ENCODE assay signal across 4 mouse cellular contexts in genomic region chr1:118621055-118621454, GRCm38 (mm10). TPM values are rescaled to one million over a fixed set of nuclear protein-coding genes. Genes with fewer than 3 reads are reported as not detected.
A peak's percentile ranks its signal among the peaks of the same experiment; 100 is the strongest.
DNase-seq lines count a peak whose midpoint lies in the region; TF ChIP-seq lines count a peak whose summit lies in the region.
"Not testable (repeated sequence)": the region's sequence is repeated elsewhere in the genome, so short reads cannot be mapped to it uniquely, and the experiment has no call there.
"Had no signal": no experiment of that assay in that cellular context is flagged by ENCODE, and none has a peak within 500 bp of the region (broad histone marks: within the 10 kb centered on the region; RNA-seq: fewer than 3 reads in every experiment).

No protein-coding gene starts in this region.

- dilution Hi-C loops in CH12.LX (cut with MboI; ENCODE audit: extremely low pct_ligation_motif_present, extremely low pct_unique_long_range_greater_than_20kb, low sequenced_read_pairs) = not testable (repeated sequence)

- TF ChIP-seq CTCF in CH12.LX (conservative IDR thresholded peaks at IDR 0.05 in 1 of 2, IDR thresholded peaks at IDR 0.05 in 1 of 2; ENCODE audit: low read depth in 2 of 2, low read length in 2 of 2); MEL (IDR thresholded peaks at IDR 0.05 in 2 of 3, conservative IDR thresholded peaks at IDR 0.05 in 1 of 3; ENCODE audit: control insufficient read depth in 1 of 3, insufficient read depth in 1 of 3, low read depth in 2 of 3, low read length in 3 of 3, poor library complexity in 1 of 3, severe bottlenecking in 1 of 3): not testable (repeated sequence)

- H3K79me2 ChIP-seq in CH12.LX (replicated peaks; ENCODE audit: control insufficient read depth, extremely low read depth, insufficient read depth, poor library complexity, severe bottlenecking); MEL (ENCODE audit: control insufficient read depth, insufficient read depth, low read length, poor library complexity): not testable (repeated sequence)

- not testable (repeated sequence) for H3K4me3 ChIP-seq in CH12.LX (replicated peaks in 1 of 3; ENCODE audit: low read depth in 2 of 3, low read length in 2 of 3, poor library complexity in 1 of 3); ES-E14 (ENCODE audit: insufficient read depth in 1 of 2, low read depth in 1 of 2, low read length in 2 of 2, poor library complexity in 1 of 2, severe bottlenecking in 1 of 2); MEL (ENCODE audit: control insufficient read depth in 1 of 2, insufficient read depth in 1 of 2, low read depth in 2 of 2, low read length in 2 of 2)

- H3K4me1 ChIP-seq in CH12.LX (ENCODE audit: control insufficient read depth in 1 of 2, insufficient read depth in 2 of 2); MEL (ENCODE audit: control insufficient read depth in 1 of 2, insufficient read depth in 2 of 2, low read length in 2 of 2): not testable (repeated sequence)
- H3K4me1 ChIP-seq in ES-E14 (ENCODE audit: control insufficient read depth in 2 of 2, insufficient read depth in 2 of 2, low read length in 2 of 2, poor library complexity in 1 of 2) = peaks cover 3 to 14% of the 10 kb centered on the region in 2 experiments; a peak in 2 of 4 replicates

- TF ChIP-seq EP300 in CH12.LX (IDR thresholded peaks at IDR 0.05; ENCODE audit: low read length); MEL (IDR thresholded peaks at IDR 0.05; ENCODE audit: low read depth in 1 of 2, low read length in 2 of 2): not testable (repeated sequence)

- H3K4me2 ChIP-seq in CH12.LX (ENCODE audit: insufficient read depth, low read depth, poor library complexity, severe bottlenecking) = not testable (repeated sequence)

- H3K9me3 ChIP-seq in CH12.LX (replicated peaks; ENCODE audit: low read length); ES-E14 (ENCODE audit: control insufficient read depth, insufficient read depth, low read depth, low read length); MEL (replicated peaks; ENCODE audit: insufficient read depth, low read length): not testable (repeated sequence)

- not testable (repeated sequence) for H3K36me3 ChIP-seq in CH12.LX (replicated peaks in 1 of 2; ENCODE audit: control insufficient read depth in 1 of 2, insufficient read depth in 1 of 2, low read length in 1 of 2); ES-E14 (ENCODE audit: control insufficient read depth, insufficient read depth, low read length, poor library complexity, severe bottlenecking); MEL (ENCODE audit: control insufficient read depth in 1 of 2, insufficient read depth in 2 of 2, low read length in 2 of 2)

- in situ Hi-C loops in CH12.LX (cut with MboI; ENCODE audit: low pct_ligation_motif_present, low pct_unique_long_range_greater_than_20kb, low sequenced_read_pairs); ES-E14 (cut with MboI; ENCODE audit: low sequenced_read_pairs in 2 of 2, unreplicated experiment in 2 of 2): not testable (repeated sequence)

- not testable (repeated sequence) for TF ChIP-seq RAD21 in CH12.LX (IDR thresholded peaks at IDR 0.05; ENCODE audit: low read depth, low read length); MEL (IDR thresholded peaks at IDR 0.05; ENCODE audit: low read depth, low read length)

- H3K27me3 ChIP-seq in CH12.LX (replicated peaks) = peaks cover 13% of the 10 kb centered on the region
- H3K27me3 ChIP-seq in MEL (ENCODE audit: control insufficient read depth in 1 of 2, insufficient read depth in 2 of 2, low read length in 2 of 2) = not testable (repeated sequence)

- H3K9ac ChIP-seq in CH12.LX (ENCODE audit: insufficient read depth, low read depth); ES-E14 (ENCODE audit: insufficient read depth, low read depth, low read length, poor library complexity, severe bottlenecking); MEL (ENCODE audit: control insufficient read depth, low read depth, low read length, poor library complexity, severe bottlenecking): not testable (repeated sequence)

- not testable (repeated sequence) for H3K27ac ChIP-seq in CH12.LX (ENCODE audit: insufficient read depth, low read depth); ES-E14 (ENCODE audit: insufficient read depth, low read depth, low read length, poor library complexity, severe bottlenecking); MEL (ENCODE audit: control insufficient read depth, low read depth, low read length)

- not testable (repeated sequence) for TF ChIP-seq POLR2A in CH12.LX (IDR thresholded peaks at IDR 0.05; ENCODE audit: low read depth, low read length); MEL (IDR thresholded peaks at IDR 0.05; ENCODE audit: control insufficient read depth in 1 of 2, insufficient read depth in 1 of 2, low read depth in 1 of 2, low read length in 2 of 2, poor library complexity in 1 of 2)

- not testable (repeated sequence) for DNase-seq in CH12.LX (ENCODE audit: extremely low read depth); ES-E14 (ENCODE audit: low read depth, low spot score); MEL (ENCODE audit: low read depth, low spot score)

TF ChIP-seq in CH12.LX, 34 proteins besides CTCF, POLR2A, EP300 and RAD21:
- TF ChIP-seq MAFK (IDR thresholded peaks at IDR 0.05; ENCODE audit: insufficient replicate concordance, low read length) = peak; percentile 98

TF ChIP-seq in ES-E14, 5 proteins besides CTCF, POLR2A, EP300 and RAD21:
- TF ChIP-seq MAFK (IDR thresholded peaks at IDR 0.05; ENCODE audit: insufficient read depth, low read depth, low read length) = peak; percentile 99

TF ChIP-seq in MEL, 35 proteins besides CTCF, POLR2A, EP300 and RAD21:
- peak; percentile 91 for TF ChIP-seq MAFK (IDR thresholded peaks at IDR 0.05; ENCODE audit: borderline replicate concordance, low read depth, low read length)

RNA-seq across cellular contexts. Expression of gene Tfcp2l1, which starts 6.7 kb away (rescaled TPM):
- 0.04 and 0.08 TPM in 2 replicates for total RNA-seq in CH12.LX (2012; rRNA removed)
- total RNA-seq in CH12.LX (2014; rRNA removed) = 0.04 TPM in 2 replicates
- 0.03 TPM in 2 replicates for polyA plus RNA-seq in CH12.LX (2012; ENCODE audit: insufficient read length, low read depth)
- total RNA-seq in ES-E14 (2012; rRNA removed) = 36.0 and 42.3 TPM in 2 replicates
- total RNA-seq in MEL (2012; rRNA removed) = not detected in 2 replicates
- polyA plus RNA-seq in MEL (2012; ENCODE audit: insufficient read depth in 1 of 2, insufficient read length in 2 of 2, low read depth in 1 of 2, low replicate concordance in 2 of 2, missing spikeins in 1 of 2) = not detected
- polyA plus RNA-seq: G1E had no signal

Comparison
In these comparisons a context has a peak if more than half of its experiments do, and no peak if none do; other contexts are left out.
1. RNA of gene Tfcp2l1, which starts 6.7 kb away (total RNA-seq): 36.0 to 42.3 TPM in ES-E14; 0.04 to 0.08 TPM in CH12.LX and not detected in MEL; every median in the first group is over 10 times any median in the second.